Mouse (Mus musculus): ENCODE measurements around the gene Gm20773.
"Not testable (repeated sequence)": the region's sequence is repeated elsewhere in the genome, so short reads cannot be mapped to it uniquely, and the experiment has no call there.

The Gm20773 gene

GRCm38 (mm10) chrY:13493726-13494125 is at the start of gene Gm20773:
Gm20773 (plus strand) TSS chrY:13494026.
- not testable (repeated sequence) for DNase-seq

- DNase-seq, result not testable (repeated sequence)
Observed at GRCm38 (mm10) chrY:13465479-13465878, 28.3 kb upstream of the Gm20773 start, which contains the start of gene Gm21866. Gm21866 (minus strand) TSS chrY:13465579.

Measured in kidney, postnatal 10 days (tissue).